Mouse (Mus musculus) yolk sac, embryonic 10.5 days (tissue): ENCODE measurements at regions not wholly inside any gene's neighbourhood (a gene's known extent, or its start where the extent isn't known, plus 50 kb on each side); places are given as distances from the start of the nearest gene placed in this dataset.

Experiments used
- DNase-seq: peaks from one replicate; pipeline ENCODE4 v3.0.0-alpha.2; 2017; ENCODE audit warnings: low spot score

- no peak for DNase-seq
Measured at GRCm38 (mm10) chr2:74187963-74188790, 277.1 kb upstream of the Atp5g3 start.

- DNase-seq: no peak
Measured at GRCm38 (mm10) chr2:74178106-74178505, 267.0 kb upstream of the Atp5g3 start.

GRCm38 (mm10) chr2:74168776-74169570 lies 257.8 kb upstream of the Atp5g3 start:
- DNase-seq: no peak

GRCm38 (mm10) chr2:74168307-74168706 lies 257.2 kb upstream of the Atp5g3 start:
- no peak for DNase-seq

GRCm38 (mm10) chr2:74154062-74154461 lies 242.9 kb upstream of the Atp5g3 start:
- DNase-seq: no peak

GRCm38 (mm10) chr2:74153247-74153850 lies 242.2 kb upstream of the Atp5g3 start:
- DNase-seq: no peak

GRCm38 (mm10) chr2:74152534-74153246 lies 241.6 kb upstream of the Atp5g3 start:
- no peak for DNase-seq

- no peak for DNase-seq
Measured at GRCm38 (mm10) chr2:74147193-74147592, 236.1 kb upstream of the Atp5g3 start.

GRCm38 (mm10) chr2:74136624-74137003 lies 225.5 kb upstream of the Atp5g3 start:
- no peak for DNase-seq

- peak; percentile 2 for DNase-seq
Measured at GRCm38 (mm10) chr2:74135963-74136623, 225.0 kb upstream of the Atp5g3 start.

- no peak for DNase-seq
Measured at GRCm38 (mm10) chr2:74130141-74130588, 219.0 kb upstream of the Atp5g3 start.

GRCm38 (mm10) chr2:74128782-74129538 lies 217.8 kb upstream of the Atp5g3 start:
- peak; percentile 2 for DNase-seq

- DNase-seq: no peak
Measured at GRCm38 (mm10) chr2:74127136-74127535, 216.0 kb upstream of the Atp5g3 start.

- DNase-seq: no peak
Measured at GRCm38 (mm10) chr2:74124252-74124651, 213.1 kb upstream of the Atp5g3 start.

GRCm38 (mm10) chr2:74123360-74124074 lies 212.4 kb upstream of the Atp5g3 start:
- DNase-seq: no peak

GRCm38 (mm10) chr2:74122937-74123336 lies 211.8 kb upstream of the Atp5g3 start:
- DNase-seq: no peak

- no peak for DNase-seq
Measured at GRCm38 (mm10) chr2:74120051-74120450, 208.9 kb upstream of the Atp5g3 start.

- no peak for DNase-seq
Measured at GRCm38 (mm10) chr2:74119167-74119937, 208.2 kb upstream of the Atp5g3 start.

- DNase-seq: no peak
Measured at GRCm38 (mm10) chr2:74106472-74106871, 195.3 kb upstream of the Atp5g3 start.
